Mouse (Mus musculus): ENCODE results near the gene Zpr1.

The Zpr1 gene

GRCm38 (mm10) chr9:46329250-46329648 lies 56.4 kb downstream of the Zpr1 start:
- DNase-seq (ENCODE audit: low spot score), result no peak

GRCm38 (mm10) chr9:46329801-46330585 lies 57.1 kb downstream of the Zpr1 start:
- no peak for DNase-seq (ENCODE audit: low spot score)

- DNase-seq (ENCODE audit: low spot score), result no peak
These were observed 57.7 kb downstream of the Zpr1 start for GRCm38 (mm10) chr9:46330586-46330895.

GRCm38 (mm10) chr9:46331301-46331700 lies 58.4 kb downstream of the Zpr1 start:
- no peak for DNase-seq (ENCODE audit: low spot score)

All from spleen, adult 12 weeks (tissue).